Mouse (Mus musculus): ENCODE measurements around the gene Lrrc59.

Gene Lrrc59

GRCm38 (mm10) chr11:94629199-94629883 is at the start of gene Lrrc59:
Gene Lrrc59, plus strand, starts transcription at chr11:94629767.
- DNase-seq: peak; percentile 97

GRCm38 (mm10) chr11:94580111-94580740 is 49.3 kb upstream of the Lrrc59 start:
- DNase-seq: no peak

DNA sequence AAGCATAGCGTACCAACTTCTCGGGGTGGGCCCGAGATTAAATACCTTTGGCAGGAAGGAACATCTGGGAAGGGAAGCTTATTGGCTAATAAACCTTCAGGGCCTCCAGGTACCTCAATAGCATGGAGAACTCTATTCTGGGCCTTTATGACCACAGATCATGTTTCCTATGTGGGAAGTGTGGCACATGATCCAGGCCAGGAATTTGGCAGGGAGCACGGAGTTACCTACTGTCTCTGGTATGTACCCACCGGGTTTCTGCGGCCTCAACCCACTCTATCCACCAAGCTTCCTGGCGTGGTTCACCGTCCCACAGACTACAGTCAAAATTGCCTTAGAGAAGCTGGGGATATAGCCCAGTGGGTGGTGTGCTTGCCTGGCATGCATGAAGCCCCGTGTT is 44.5 kb upstream of the Lrrc59 start:
- DNase-seq: no peak

DNA sequence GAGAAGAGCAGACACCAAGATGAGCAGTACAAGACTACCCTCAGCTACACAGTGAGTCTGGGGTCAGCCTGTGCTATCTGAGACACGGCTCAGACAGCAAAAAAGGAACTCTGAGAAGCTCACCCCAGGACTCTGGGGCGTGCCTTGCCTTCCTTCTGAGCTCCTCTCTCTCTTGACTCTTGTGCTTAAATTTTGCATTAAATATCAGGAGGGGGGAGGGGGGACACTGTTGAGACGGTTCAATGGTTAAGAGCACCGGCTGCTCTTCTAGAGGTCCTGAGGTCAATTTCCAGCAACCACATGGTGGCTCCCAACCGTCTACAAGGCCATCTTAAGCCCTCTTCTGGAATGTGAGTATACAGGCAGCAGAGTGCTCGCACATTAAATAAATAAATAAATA is 42.1 kb upstream of the Lrrc59 start:
- no peak for DNase-seq

GRCm38 (mm10) chr11:94596311-94596852 is 33.2 kb upstream of the Lrrc59 start:
- DNase-seq: peak; percentile 79

- DNase-seq: no peak
Measured at GRCm38 (mm10) chr11:94597319-94597718, 32.2 kb upstream of the Lrrc59 start.

GRCm38 (mm10) chr11:94598437-94599120 is 31.0 kb upstream of the Lrrc59 start:
- DNase-seq: no peak

DNA sequence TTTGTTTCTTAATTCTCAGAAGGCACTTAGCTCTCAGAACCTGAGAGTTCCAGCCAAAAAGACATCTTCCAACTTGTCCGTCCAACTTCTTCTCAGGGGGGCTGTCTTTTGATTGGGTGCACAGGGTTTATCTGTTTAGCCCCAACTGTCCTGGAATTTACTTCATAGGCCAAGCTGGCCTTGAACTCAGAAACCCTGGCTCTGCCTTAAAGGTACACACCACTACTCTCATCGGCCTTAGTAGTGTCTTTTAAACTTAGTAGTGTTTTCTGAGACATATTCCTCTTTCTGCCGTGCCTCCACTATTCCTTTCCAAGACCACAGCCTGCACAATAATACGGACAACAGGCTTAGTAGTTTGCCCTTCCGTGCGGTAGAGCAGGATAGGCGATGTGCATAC is 29.1 kb upstream of the Lrrc59 start:
- DNase-seq: no peak

GRCm38 (mm10) chr11:94601321-94602281 is 28.0 kb upstream of the Lrrc59 start, which contains the start of gene Acsf2:
Gene Acsf2, minus strand, starts transcription at chr11:94601871.
- DNase-seq: peak; percentile 79

GRCm38 (mm10) chr11:94602356-94602955 is 27.1 kb upstream of the Lrrc59 start:
- DNase-seq: no peak

GRCm38 (mm10) chr11:94610744-94611740 is 18.5 kb upstream of the Lrrc59 start:
- no peak for DNase-seq

GRCm38 (mm10) chr11:94614603-94615002 is 15.0 kb upstream of the Lrrc59 start:
- no peak for DNase-seq

DNA sequence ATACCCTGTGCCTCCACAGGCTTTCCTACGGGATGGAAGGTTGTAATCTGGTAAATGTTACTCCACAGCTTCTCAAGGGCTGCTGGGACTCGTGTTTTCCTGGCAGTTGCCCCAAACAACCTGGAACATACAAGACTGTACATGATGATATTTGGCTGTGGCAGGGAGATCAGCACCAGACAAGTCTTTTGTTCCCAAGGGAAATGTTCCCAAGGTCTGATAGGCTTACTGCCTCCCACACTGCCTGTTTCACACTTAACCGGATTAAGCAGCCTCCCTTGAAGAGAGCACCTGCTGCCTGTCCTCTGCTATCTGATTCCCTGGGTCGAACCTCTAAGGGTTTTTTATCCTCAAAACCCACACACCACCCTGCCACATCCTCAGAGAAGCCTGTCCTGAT is 14.1 kb upstream of the Lrrc59 start:
- DNase-seq: no peak

DNA sequence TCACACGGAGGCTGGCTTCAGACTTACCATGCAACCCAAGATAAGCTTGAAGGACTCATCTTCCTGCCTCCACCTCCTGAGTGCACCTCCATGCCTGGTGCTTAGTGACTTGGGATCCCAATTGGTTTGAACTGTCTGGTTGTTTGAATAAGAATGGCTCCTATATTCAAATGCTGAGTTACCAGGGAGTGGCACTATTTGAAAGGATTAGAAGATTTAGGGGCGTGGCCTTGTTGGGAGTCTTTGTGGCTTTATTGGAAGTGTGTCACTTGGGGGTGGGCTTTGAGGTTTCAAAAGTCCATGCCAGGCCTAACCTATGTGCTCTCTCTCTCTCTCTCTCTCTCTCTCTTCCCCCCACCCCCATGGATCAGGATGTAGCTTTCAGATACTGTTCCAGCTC is 11.9 kb upstream of the Lrrc59 start:
- no peak for DNase-seq

GRCm38 (mm10) chr11:94620766-94621457 is 8.7 kb upstream of the Lrrc59 start:
- no peak for DNase-seq

DNA sequence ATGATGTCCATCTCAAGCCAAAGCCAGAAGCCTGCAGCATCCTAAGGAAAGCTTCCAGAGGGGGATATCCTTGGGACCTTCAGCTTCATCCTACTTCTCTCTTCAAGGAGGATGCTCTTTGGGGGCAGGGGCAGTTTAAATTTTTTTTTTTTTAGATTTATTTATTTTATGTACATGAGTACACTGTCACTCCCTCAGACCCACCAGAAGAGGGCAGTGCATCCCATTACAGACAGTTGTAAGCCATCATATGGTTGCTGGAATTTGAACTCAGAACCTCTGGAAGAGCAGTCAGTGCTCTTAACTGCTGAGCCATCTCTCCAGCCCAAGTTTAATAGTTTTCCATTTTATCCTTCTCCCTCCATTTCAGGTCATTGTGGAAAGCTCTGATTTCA is 8.1 kb upstream of the Lrrc59 start:
- no peak for DNase-seq

- DNase-seq: no peak
Measured at GRCm38 (mm10) chr11:94622162-94622561, 7.4 kb upstream of the Lrrc59 start.

- no peak for DNase-seq
Measured at GRCm38 (mm10) chr11:94629884-94630198, 274 bp downstream of the Lrrc59 start.

DNA sequence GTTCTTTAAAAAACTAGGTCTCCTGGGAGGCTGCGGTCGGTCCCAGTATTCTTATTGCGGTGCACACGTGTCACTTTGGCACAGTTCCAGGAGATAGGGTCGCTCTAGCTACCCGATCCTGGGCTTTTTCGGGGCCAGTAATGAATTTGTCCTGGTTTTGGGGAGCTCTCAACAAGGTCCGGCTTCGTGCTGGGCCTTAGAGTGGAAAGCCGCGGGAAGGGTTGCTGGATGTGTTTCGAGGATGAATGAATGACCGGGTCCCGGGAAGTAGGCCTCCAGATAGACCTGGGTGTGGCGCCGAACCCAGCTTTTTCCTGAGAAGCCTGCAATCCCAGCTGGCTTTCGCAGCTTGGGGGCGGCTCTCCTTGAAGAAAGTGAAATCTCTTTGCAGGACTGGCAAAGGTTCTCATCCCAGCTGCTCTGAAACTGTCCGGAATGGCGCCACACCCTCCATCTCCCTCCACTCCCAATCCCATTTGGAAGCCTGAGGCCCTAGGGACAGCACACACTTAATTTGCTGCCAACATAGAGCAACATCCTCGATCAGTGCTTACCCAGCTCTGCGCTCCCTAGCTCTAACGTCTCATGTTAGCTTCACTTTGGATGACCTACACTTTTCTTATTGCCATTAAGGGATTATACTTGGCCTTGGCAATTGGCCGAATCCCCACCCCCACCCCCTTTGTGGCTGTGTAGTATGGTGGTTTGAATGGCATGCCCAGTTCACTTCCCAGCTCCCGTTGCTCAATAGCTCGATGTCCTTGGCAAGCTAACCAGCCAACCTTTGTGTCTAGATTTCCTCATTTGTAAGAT is 838 bp downstream of the Lrrc59 start:
- peak; percentile 34 for DNase-seq

All from thymus, postnatal 4 days (tissue).